Mouse (Mus musculus) limb, embryonic 13.5 days (tissue): ENCODE measurements around the gene Tram1l1. TPM values are rescaled to one million over a fixed set of nuclear protein-coding genes. Genes with fewer than 3 reads are reported as not detected.
"Not testable (repeated sequence)": the region's sequence is repeated elsewhere in the genome, so short reads cannot be mapped to it uniquely, and the experiment has no call there.

ENCODE experiments used
- ATAC-seq: fragments of 200-750 bp; cut with Nextera tagmentation; 2 replicates; pipeline ENCODE4 v1.8.0; 2017; ENCODE audit warnings: low read depth, moderate number of reproducible peaks, moderate TSS enrichment; ENCODE audit not compliant: low FRiP score
- H3K27ac ChIP-seq: fragments of 300-500 bp; sonication (generic); 2 replicates; pipeline ENCODE4 v1.5.1; 2015; ENCODE audit warnings: inconsistent platforms, mild to moderate bottlenecking, moderate library complexity
- H3K27me3 ChIP-seq: fragments of 300-500 bp; sonication (generic); 2 replicates; pipeline ENCODE4 v1.6.1; 2015; ENCODE audit warnings: mild to moderate bottlenecking, inconsistent platforms
- H3K36me3 ChIP-seq: fragments of 300-500 bp; sonication (generic); 2 replicates; pipeline ENCODE4 v1.6.1; 2015; ENCODE audit warnings: inconsistent platforms, mild to moderate bottlenecking, moderate library complexity
- H3K4me1 ChIP-seq: fragments of 300-500 bp; sonication (generic); 2 replicates; pipeline ENCODE4 v1.6.1; 2015; ENCODE audit warnings: inconsistent platforms
- H3K4me2 ChIP-seq: fragments of 300-500 bp; sonication (generic); replicated peaks from 2 replicates; pipeline ENCODE4 v1.6.1; 2015; ENCODE audit warnings: inconsistent platforms, mild to moderate bottlenecking, moderate library complexity
- H3K4me3 ChIP-seq: fragments of 300-500 bp; sonication (generic); 2 replicates; pipeline ENCODE4 v1.5.1; 2015; ENCODE audit warnings: moderate library complexity, mild to moderate bottlenecking, inconsistent platforms
- H3K9ac ChIP-seq: fragments of 300-500 bp; sonication (generic); 2 replicates; pipeline ENCODE4 v1.6.1; 2015; ENCODE audit warnings: mild to moderate bottlenecking, inconsistent platforms
- H3K9me3 ChIP-seq: fragments of 300-500 bp; sonication (generic); 2 replicates; pipeline ENCODE4 v1.6.1; 2016; ENCODE audit warnings: inconsistent platforms
- WGBS: fragments of 180-500 bp; shearing (Covaris S2); methylation state at CpG from one replicate; pipeline ENCODE4 v1.1.7; 2015; 5-methylcytosine and 5-hydroxymethylcytosine counted together
- polyA plus RNA-seq: library from polyadenylated mRNA; unstranded; fragments of >200 nt; fragmentation: Nextera tagmentation; extraction: Ambion mirVana; gene quantifications from 2 replicates; pipeline ENCODE4 v1.2.1, GENCODE M21; 2015

Gene Tram1l1
- polyA plus RNA-seq, result 16.5 and 17.3 TPM in 2 replicates

GRCm38 (mm10) chr3:124320821-124321576 lies at the start of gene Tram1l1:
Tram1l1 (plus strand) TSS chr3:124320855.
- peak; percentile 94 for ATAC-seq
- no peaks in the 10 kb centered on the region for H3K36me3 ChIP-seq
- no peak within 1 kb of the TSS for H3K27ac ChIP-seq
- WGBS, result 4% methylated on average over 49 of the region's 53 CpGs
- H3K4me2 ChIP-seq, result peak within 1 kb of the TSS; percentile 79
- peaks cover 10% of the 10 kb centered on the region for H3K4me1 ChIP-seq
- H3K4me3 ChIP-seq, result peak within 1 kb of the TSS; percentile 68
- H3K9ac ChIP-seq, result peak within 1 kb of the TSS; percentile 76
- no peaks in the 10 kb centered on the region for H3K9me3 ChIP-seq
- no peaks in the 10 kb centered on the region for H3K27me3 ChIP-seq

- no peak overlapping the region for H3K27ac ChIP-seq
- H3K4me1 ChIP-seq, result no peaks in the 10 kb centered on the region
- no peak overlapping the region for H3K4me2 ChIP-seq
- no peak overlapping the region for H3K9ac ChIP-seq
- H3K27me3 ChIP-seq, result no peaks in the 10 kb centered on the region
- no peak overlapping the region for H3K4me3 ChIP-seq
- no peaks in the 10 kb centered on the region for H3K9me3 ChIP-seq
- ATAC-seq, result no peak
- no peaks in the 10 kb centered on the region for H3K36me3 ChIP-seq
- WGBS, result 40% methylated on average over 4 of the region's 4 CpGs
These were observed 49.4 kb upstream of the Tram1l1 start for GRCm38 (mm10) chr3:124271229-124271628.

GRCm38 (mm10) chr3:124271668-124272067 lies 49.0 kb upstream of the Tram1l1 start:
- H3K4me1 ChIP-seq, result no peaks in the 10 kb centered on the region
- no peak overlapping the region for H3K4me3 ChIP-seq
- no peak overlapping the region for H3K9ac ChIP-seq
- no peak overlapping the region for H3K4me2 ChIP-seq
- H3K9me3 ChIP-seq, result no peaks in the 10 kb centered on the region
- ATAC-seq, result no peak
- no peak overlapping the region for H3K27ac ChIP-seq
- H3K36me3 ChIP-seq, result no peaks in the 10 kb centered on the region
- 35% methylated on average over 3 of the region's 3 CpGs for WGBS
- no peaks in the 10 kb centered on the region for H3K27me3 ChIP-seq

DNA sequence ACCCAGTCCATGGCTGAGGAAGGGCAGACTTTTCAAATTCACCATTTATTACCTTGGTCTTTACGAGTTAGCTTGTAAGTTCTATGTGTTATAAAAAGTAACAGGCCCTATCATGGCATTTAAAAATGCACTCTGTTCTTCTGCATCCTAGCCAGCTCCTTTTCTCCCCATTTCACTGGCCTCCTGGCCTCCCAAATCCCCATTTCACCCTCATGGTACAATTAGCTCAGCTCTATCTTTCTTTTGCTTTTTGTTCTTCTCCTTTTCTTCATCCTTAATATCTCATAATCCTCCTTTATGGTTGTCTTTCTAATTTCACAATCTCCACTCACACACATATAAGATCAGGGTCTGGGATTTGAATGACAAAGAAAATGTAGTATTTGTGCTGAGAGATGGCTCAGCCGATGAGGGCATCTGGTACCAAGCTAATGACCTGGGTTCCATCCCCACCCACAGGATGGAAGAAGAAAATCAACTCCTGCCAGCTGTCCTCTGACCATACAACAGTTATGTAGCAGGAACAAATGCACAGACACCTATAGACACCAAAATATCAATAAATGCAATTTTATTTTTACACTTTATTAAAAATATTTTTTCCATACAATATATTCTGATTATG lies 48.1 kb upstream of the Tram1l1 start:
- H3K9me3 ChIP-seq, result no peaks in the 10 kb centered on the region
- H3K4me3 ChIP-seq, result no peak overlapping the region
- H3K9ac ChIP-seq, result no peak overlapping the region
- H3K27me3 ChIP-seq, result no peaks in the 10 kb centered on the region
- WGBS, result 37% methylated on average over 2 of the region's 2 CpGs
- H3K4me1 ChIP-seq, result no peaks in the 10 kb centered on the region
- no peak overlapping the region for H3K4me2 ChIP-seq
- H3K27ac ChIP-seq, result no peak overlapping the region
- no peak for ATAC-seq
- H3K36me3 ChIP-seq, result no peaks in the 10 kb centered on the region

DNA sequence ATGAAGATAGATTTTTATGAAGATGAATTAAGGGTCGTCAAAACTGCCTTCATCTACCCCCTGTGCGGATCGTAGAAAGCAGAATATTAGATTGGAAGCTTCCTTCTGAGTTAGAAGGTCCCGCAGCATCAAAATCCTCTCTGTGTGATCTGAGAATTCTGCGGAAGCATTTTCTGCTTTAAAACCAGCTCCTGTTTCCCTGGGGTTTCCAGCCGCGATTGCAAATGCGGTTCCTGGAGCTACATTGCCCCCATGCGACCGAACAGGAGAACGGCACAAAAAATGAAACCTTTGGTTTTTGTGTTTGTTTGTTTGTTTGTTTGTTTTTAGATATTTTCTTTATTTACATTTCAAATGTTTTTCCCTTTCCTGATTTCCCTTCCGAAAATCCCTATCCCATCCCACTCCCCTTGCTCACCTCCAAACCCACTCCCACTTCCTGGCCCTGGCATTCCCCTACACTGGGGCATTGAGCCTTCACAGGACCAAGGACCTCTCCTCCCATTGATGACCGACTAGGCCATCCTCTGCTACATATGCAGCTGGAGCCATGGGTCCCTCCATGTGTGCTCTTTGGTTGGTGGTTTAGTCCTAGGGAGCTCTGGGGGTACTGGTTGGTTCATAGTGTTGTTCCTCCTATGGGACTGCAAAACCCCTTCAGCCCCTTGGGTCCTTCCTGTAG lies 45.6 kb upstream of the Tram1l1 start:
- peak overlapping the region; percentile 44 for H3K4me2 ChIP-seq
- WGBS, result 13% methylated on average over 13 of the region's 13 CpGs

DNA sequence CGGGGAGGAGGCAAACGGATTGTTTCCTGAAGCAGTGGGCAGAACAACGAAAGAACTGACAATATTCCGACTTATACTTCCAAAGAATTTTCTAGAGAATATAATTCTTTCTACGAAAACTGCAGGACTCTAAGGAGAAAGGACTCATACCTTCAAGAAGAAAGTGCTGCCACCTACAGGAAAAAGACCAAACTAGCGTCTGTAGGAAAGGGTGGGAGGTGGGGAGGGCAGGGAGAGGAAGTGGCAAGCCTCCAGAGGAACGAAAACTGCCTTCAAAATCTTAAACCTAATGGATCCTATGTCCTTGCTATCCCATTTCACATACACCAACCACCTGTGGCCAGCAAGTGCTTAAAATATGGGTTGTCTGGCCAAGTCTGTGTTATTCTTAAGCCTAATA lies 31.7 kb upstream of the Tram1l1 start:
- H3K4me3 ChIP-seq, H3K4me1 ChIP-seq, H3K9ac ChIP-seq, H3K9me3 ChIP-seq, H3K27me3 ChIP-seq, H3K4me2 ChIP-seq, H3K27ac ChIP-seq, H3K36me3 ChIP-seq, ATAC-seq: not testable (repeated sequence)
- 42% methylated on average over 7 of the region's 7 CpGs for WGBS

More for the DNA sequence above, 45.6 kb upstream of the Tram1l1 start:
- ATAC-seq, H3K27me3 ChIP-seq, H3K9ac ChIP-seq, H3K27ac ChIP-seq, H3K36me3 ChIP-seq, H3K4me1 ChIP-seq, H3K4me3 ChIP-seq, H3K9me3 ChIP-seq: not testable (repeated sequence)

DNA sequence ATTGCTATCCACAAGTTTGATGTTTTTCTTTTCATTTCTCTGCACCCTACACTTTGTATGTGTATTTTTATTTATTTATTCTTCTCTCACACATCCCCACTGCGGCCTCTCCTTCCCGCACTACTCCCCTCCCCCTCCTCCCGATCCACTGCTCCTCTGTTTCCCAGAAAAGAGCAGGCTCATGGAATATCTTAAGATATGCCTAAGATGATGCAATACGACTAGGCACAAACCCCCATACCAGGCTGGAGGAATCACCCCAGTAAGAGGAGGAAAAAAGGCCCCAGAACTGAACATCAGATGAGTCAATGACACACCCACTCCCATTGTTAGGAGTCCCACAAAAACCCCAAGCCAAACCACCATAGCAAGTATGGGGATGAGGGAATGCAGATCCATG lies 1.4 kb upstream of the Tram1l1 start:
- Histone ChIP-seq H3K27me3 (no peaks in the 10 kb centered on the region), H3K27ac (no peak overlapping the region), H3K9me3 (no peaks in the 10 kb centered on the region), H3K4me1 (peaks cover 10% of the 10 kb centered on the region), H3K9ac (no peak overlapping the region), H3K4me3 (no peak overlapping the region), H3K4me2 (no peak overlapping the region), H3K36me3 (no peaks in the 10 kb centered on the region)
- 83% methylated on average over 4 of the region's 4 CpGs for whole genome bisulfite sequencing
- ATAC-seq, result no peak

DNA sequence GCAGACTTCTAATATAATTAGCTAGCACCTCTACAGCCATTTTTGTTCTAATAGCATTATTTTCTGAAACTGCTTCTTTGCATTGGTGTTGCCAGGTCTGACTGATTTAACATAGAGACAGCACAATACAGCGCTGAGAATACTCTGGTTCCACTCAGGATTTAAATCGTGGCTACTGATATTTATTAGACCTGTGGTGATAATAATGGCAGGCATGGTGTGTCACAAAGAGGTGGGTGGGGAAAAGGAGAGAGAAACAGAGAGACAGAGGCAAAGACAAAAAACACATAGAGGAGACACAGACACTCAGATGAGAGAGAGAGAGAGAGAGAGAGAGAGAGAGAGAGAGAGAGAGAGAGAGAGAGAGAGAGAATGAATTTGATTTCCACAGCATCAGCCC lies 257 bp upstream of the Tram1l1 start:
- Histone ChIP-seq H3K36me3 (no peaks in the 10 kb centered on the region), H3K27me3 (no peaks in the 10 kb centered on the region), H3K9ac (peak overlapping the region; percentile 76), H3K27ac (no peak overlapping the region), H3K4me1 (peaks cover 10% of the 10 kb centered on the region), H3K4me2 (peak overlapping the region; percentile 79), H3K4me3 (peak overlapping the region; percentile 68), H3K9me3 (no peaks in the 10 kb centered on the region)
- peak; percentile 4; the same call in 1 of the 2 replicates for ATAC-seq
- WGBS, result 8% methylated on average over 2 of the region's 2 CpGs

DNA sequence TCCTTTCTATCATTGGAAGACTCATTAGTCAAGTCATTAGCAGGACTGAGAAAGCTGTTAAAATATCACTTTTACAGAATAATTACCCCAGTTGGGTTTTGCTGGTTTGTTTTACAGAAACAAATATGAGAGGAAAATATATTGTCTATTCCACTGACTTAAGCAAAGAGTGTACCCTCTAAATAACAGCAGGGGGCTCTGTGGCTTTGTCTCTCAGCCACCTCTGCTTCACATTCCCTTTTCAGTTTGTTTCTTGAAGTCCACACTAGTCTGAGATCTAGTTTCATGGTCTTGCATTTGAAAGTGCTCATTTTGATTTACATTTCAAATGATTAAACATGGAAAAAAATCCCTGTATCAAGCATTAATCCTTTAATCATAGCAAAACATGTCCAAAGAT lies 25.8 kb downstream of the Tram1l1 start:
- Histone ChIP-seq H3K27ac (no peak overlapping the region), H3K4me2 (no peak overlapping the region), H3K36me3 (no peaks in the 10 kb centered on the region), H3K9me3 (no peaks in the 10 kb centered on the region), H3K4me1 (no peaks in the 10 kb centered on the region), H3K4me3 (no peak overlapping the region), H3K27me3 (no peaks in the 10 kb centered on the region), H3K9ac (no peak overlapping the region)
- no peak for ATAC-seq

DNA sequence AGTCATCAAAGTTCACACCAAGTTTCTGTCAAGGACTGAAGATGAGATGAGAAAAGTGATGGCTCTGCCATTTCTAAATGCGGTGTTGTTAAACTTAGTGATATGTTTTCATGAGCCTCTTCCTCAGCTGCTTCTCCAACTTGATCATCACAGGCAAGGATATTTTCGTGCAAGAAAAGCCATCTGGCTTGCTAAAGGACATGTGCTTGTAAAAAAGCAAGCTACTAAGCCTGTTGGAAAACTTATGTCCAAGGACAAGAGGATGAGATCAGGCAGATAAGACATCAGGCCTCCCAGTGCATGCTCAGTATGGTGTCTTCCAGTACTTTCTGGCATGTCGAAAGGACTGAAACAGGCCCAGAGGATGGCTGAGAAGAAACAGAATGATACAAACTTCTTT lies 36.9 kb downstream of the Tram1l1 start:
- 83% methylated on average over 3 of the region's 3 CpGs for WGBS
- H3K27me3 ChIP-seq, result no peaks in the 10 kb centered on the region
- no peak for ATAC-seq
- H3K4me3 ChIP-seq, result no peak overlapping the region
- H3K4me1 ChIP-seq, result no peaks in the 10 kb centered on the region
- H3K27ac ChIP-seq, result no peak overlapping the region
- H3K4me2 ChIP-seq, result no peak overlapping the region
- H3K9me3 ChIP-seq, result no peaks in the 10 kb centered on the region
- no peak overlapping the region for H3K9ac ChIP-seq
- no peaks in the 10 kb centered on the region for H3K36me3 ChIP-seq

DNA sequence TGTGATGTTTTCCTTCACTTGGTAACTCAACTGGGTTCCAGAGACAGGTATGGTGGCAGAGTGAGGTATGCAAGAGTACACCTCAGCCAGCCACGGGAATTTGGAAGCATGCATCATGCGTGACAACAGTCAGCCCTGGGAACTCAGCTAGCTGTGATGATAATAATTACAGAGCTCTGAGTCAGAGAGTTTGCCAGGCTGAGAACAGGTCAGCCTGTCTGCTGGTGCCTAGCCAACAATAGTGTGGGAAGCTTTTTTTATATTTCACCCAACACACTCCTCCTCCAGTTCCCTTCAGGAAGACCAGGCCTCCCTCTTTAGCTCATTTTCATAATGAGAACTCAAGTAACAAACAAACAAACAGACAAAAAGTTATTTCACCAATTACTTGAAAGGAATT lies 51.4 kb downstream of the Tram1l1 start:
- no peak for ATAC-seq
- Histone ChIP-seq H3K27ac (no peak overlapping the region), H3K27me3 (no peaks in the 10 kb centered on the region), H3K9me3 (no peaks in the 10 kb centered on the region), H3K4me3 (no peak overlapping the region), H3K9ac (no peak overlapping the region), H3K4me2 (no peak overlapping the region), H3K4me1 (no peaks in the 10 kb centered on the region), H3K36me3 (no peaks in the 10 kb centered on the region)
- WGBS, result 82% methylated on average over 2 of the region's 2 CpGs
